Mouse (Mus musculus): ENCODE measurements at regions not wholly inside any gene's neighbourhood (a gene's known extent, or its start where the extent isn't known, plus 50 kb on each side); places are given as distances from the start of the nearest gene placed in this dataset.
A peak's percentile ranks its signal among the peaks of the same experiment; 100 is the strongest.

DNA sequence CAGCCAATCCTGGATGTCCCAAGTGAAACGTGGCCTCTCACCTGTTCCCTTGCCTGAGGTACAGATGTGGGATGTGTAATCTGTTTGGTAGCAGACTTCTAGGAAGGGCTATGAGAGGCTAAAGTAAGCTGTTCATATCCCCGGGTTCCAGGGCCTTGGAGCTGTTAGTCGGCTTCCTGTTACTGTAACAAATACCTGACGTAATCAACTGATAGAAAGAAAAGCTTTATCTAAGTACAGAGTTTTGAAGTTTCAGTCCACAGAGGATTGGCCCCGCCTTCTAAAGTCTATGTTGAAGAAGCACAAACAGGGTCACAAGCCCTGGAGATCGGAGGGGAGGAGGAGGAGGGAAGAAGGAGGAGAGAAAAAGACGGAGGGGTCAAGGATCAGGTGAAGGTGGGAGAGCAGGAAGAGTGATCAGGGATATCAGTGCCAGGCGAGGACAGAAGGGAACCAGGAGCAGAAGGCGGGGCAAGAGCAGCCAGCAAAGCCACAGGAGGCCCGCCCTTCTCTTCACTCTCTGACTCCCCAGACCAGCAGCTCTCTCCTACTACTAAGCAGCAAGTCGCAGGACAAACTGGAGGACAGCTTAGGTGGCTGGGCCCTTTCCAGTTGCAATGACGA lies 276.5 kb upstream of the Cdyl start:
- no peak for DNase-seq

DNA sequence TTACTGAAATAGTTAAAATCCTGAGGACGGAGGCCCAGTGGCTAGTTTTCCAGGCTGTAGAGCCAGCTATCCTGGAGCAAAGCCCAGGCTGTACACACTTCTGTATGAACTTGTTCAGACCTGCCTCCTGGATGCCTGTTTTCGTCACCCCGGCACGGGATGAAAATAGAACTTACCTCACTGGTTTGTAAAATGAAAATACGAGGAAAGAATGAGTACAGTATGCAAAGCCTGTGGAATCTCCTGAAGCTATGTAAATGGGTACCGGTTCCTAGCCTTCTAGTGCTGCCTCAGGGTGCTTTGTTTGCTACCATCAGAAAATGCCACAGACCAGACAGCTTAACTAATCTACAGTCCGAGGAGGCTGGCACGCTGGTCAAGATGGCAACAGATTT lies 276.0 kb upstream of the Cdyl start:
- DNase-seq, result peak; percentile 59

GRCm38 (mm10) chr13:35388380-35388779 lies 271.3 kb upstream of the Cdyl start:
- no peak for DNase-seq

GRCm38 (mm10) chr13:35389781-35390525 lies 269.7 kb upstream of the Cdyl start:
- DNase-seq, result no peak

GRCm38 (mm10) chr13:35390526-35390880 lies 269.1 kb upstream of the Cdyl start:
- DNase-seq, result no peak

GRCm38 (mm10) chr13:35392167-35392566 lies 267.5 kb upstream of the Cdyl start:
- DNase-seq, result no peak

DNA sequence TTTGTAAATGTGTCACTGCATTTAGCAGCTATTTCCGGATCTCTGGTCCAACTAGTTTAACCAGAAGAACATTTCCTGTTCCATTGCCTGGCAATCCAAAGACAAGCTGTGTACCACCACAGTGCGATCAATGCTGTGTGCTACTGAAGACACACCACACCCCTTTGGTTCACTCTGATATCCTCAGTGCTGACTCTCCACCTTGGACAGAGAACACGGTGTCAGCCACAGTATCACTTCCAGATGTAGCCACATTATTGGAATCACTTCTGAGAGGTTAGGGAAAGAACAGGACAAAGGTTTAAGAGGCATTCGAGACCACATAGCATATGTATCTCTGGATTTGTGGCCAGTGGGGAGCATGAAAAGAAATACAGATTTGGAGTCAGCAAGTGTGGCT lies 264.4 kb upstream of the Cdyl start:
- DNase-seq, result no peak

DNA sequence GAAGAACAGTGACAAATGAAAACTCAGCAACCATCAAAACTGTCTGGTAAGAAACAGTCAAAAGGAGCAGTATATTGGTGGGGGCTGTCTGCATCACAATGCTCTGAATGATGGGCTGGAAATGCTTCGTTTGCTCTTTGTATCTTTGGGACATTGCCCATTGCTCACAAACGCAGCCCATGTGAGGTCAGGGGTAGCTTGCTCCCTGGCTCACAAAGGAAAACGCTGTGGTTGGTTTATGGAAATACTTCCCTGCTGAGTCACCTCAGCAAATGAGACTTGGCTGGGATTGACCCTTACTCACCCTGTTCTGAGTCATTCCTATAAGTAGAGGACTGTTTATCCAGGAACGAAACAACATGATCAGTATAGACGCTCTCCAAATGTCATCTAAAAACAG lies 264.0 kb upstream of the Cdyl start:
- peak; percentile 71 for DNase-seq

DNA sequence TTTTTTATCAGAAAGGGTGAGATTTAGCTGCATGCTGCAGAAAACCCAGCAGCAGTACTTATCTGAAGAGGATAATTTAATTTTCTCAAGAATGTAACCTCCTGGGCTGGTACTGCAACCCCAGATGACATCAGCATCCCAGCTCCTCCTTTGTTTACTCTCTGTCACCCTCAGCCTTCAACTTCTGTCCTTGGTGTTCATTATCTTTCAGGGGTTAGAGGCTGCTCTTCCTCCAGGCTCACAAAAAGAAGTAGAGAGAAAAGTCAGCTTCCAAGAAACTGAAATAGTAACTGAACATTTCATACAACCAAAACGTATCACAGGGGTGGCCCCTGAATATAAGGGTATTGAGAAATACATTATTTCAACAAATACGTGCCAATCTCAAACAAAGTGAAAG lies 262.5 kb upstream of the Cdyl start:
- peak; percentile 9 for DNase-seq

DNA sequence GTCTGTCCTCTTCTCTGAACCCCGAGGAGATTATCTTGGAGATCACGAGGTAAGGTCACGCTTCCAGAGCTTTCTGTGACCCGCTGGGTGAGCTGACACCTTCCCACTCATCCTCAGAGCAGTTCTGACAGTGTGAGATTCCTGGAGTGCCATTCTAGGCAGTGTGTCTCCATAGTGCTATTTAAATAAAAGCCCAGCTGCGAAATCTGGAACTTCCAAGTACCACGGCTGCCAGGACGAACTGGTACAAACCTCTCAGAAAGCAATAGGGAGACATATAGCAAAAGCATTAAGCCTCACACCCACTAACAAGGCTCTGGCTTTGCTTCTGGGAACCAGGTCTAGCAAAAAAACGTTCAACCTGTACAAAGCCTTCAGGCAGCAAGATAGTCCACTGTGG lies 261.4 kb upstream of the Cdyl start:
- no peak for DNase-seq

DNA sequence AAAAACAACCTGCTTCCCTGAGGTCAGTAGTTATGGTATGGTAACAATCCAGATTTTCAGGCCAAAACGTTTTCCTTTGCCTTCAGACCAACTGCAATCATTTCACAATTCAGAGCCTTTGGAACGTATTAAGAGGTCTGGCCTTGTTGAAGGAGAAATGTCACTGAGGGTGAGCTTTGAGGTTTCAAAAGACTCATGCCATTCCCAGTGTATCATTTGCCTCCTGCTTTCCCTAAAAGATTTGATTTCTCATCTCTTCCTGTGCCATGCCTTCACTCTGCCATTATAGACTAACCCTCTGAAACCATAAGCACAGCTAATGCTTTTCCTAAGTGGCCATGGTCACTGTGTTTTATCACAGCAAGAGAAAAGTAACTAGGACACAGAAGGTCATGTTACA lies 256.8 kb upstream of the Cdyl start:
- DNase-seq, result peak; percentile 15

GRCm38 (mm10) chr13:35404428-35404827 lies 255.2 kb upstream of the Cdyl start:
- DNase-seq, result peak; percentile 42

DNA sequence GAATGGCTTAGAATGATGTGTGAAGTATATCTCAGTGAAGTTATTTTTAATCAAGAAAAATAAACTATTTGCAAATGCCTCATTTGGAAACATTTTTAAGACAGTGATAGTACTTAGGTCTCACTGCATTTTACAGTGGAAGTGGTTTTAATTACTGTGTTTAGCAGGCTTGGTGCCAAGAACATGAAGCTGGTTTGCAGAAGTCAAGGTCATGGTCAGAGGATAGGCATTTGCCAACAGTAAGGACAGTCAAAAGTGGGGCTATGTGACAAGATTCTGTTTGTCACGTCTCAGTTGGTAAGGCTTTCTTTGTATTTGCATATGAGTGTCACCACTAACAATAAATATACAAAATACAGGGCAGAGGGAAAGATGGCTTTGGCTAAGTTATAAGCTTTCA lies 254.2 kb upstream of the Cdyl start:
- peak; percentile 53 for DNase-seq

- no peak for DNase-seq
Observed at GRCm38 (mm10) chr13:35417500-35417899, 242.1 kb upstream of the Cdyl start.

GRCm38 (mm10) chr13:35420076-35420475 lies 239.6 kb upstream of the Cdyl start:
- no peak for DNase-seq

GRCm38 (mm10) chr13:35426061-35426460 lies 233.6 kb upstream of the Cdyl start:
- DNase-seq, result no peak

GRCm38 (mm10) chr13:35435173-35435572 lies 224.5 kb upstream of the Cdyl start:
- no peak for DNase-seq

DNA sequence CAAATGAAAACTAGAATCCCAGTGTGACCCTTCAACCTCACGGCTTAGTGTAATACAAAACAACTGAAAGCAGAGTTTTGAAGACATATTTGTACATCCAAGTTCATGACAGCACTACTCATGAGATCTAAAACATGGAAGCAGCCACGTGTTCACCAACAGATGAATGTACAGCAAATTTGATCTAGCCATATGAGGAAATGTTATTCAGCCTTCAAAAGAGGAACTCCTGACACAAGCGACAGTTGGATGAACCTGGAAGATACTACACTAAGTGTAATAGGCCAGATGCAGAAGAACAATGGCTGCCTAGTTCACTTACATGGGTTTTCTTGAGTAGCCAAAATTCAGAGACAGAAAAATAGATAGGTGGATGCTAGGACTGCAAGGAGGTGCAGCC lies 212.0 kb upstream of the Cdyl start:
- DNase-seq, result no peak

GRCm38 (mm10) chr13:35452420-35452819 lies 207.2 kb upstream of the Cdyl start:
- DNase-seq, result no peak

GRCm38 (mm10) chr13:35453222-35453914 lies 206.3 kb upstream of the Cdyl start:
- DNase-seq, result no peak

- no peak for DNase-seq
Observed at GRCm38 (mm10) chr13:35460051-35460450, 199.6 kb upstream of the Cdyl start.

GRCm38 (mm10) chr13:35463231-35463630 lies 196.4 kb upstream of the Cdyl start:
- DNase-seq, result peak; percentile 35

- peak; percentile 36 for DNase-seq
Observed at GRCm38 (mm10) chr13:35463850-35464249, 195.8 kb upstream of the Cdyl start.
